11 mouse cellular contexts compared by ENCODE assay signal in genomic region chr14:93416752-93417151, GRCm38 (mm10).
DNase-seq lines count a peak whose midpoint lies in the region; ATAC-seq and TF ChIP-seq lines count a peak whose summit lies in the region.
"Had no signal": no experiment of that assay in that cellular context is flagged by ENCODE, and none has a peak within 500 bp of the region (broad histone marks: within the 10 kb centered on the region; RNA-seq: fewer than 3 reads in every experiment).

No protein-coding gene starts in this region.

- H3K4me3 ChIP-seq in hindbrain, embryonic 15.5 days, result no peak overlapping the region
- no peak overlapping the region for H3K4me3 ChIP-seq in lung, adult 2 months (replicated peaks; ENCODE audit: extremely low read depth, low read depth, low read length)
- H3K4me3 ChIP-seq in liver, embryonic 11.5 days (ENCODE audit: low read depth, low read length), result no peak overlapping the region
- H3K4me3 ChIP-seq: limb, embryonic 10.5 days had no signal

- no peaks in the 10 kb centered on the region for H3K27me3 ChIP-seq in hindbrain, embryonic 15.5 days
- H3K27me3 ChIP-seq in liver, embryonic 11.5 days (replicated peaks; ENCODE audit: control insufficient read depth, insufficient read depth, low read length), result no peaks in the 10 kb centered on the region

- no peaks in the 10 kb centered on the region for H3K9me3 ChIP-seq in hindbrain, embryonic 15.5 days
- H3K9me3 ChIP-seq in liver, embryonic 11.5 days (ENCODE audit: control insufficient read depth, low read length), result no peaks in the 10 kb centered on the region
- H3K9me3 ChIP-seq: limb, embryonic 10.5 days had no signal

- H3K4me2 ChIP-seq in hindbrain, embryonic 15.5 days, result no peak overlapping the region
- H3K4me2 ChIP-seq in liver, embryonic 11.5 days, result no peak overlapping the region

- DNase-seq in cerebellum, adult 11 months, result peak; percentile 8
- peak; percentile 24 for DNase-seq in cerebellum, adult 9-10 months
- DNase-seq in left cerebral cortex, postnatal 25 days (ENCODE audit: low spot score in 2 of 2), result peak; percentile 9 to 25
- DNase-seq in lung, adult 2 months, result no peak
- no peak for DNase-seq in adrenal gland, postnatal 36 days
- DNase-seq in urinary bladder, adult 18-20 months (ENCODE audit: low spot score in 2 of 2), result no peak
- no peak for DNase-seq in liver, embryonic 11.5 days (ENCODE audit: low spot score)
- DNase-seq: lung, postnatal 14 days had no signal

- intact Hi-C loops in left cerebral cortex, postnatal 25 days (cut with DNase I), result no loop called here

- no peak for TF ChIP-seq CTCF in lung, adult 2 months (IDR thresholded peaks at IDR 0.05; ENCODE audit: insufficient read depth, low read length)

- H3K4me1 ChIP-seq in hindbrain, embryonic 15.5 days (replicated peaks), result no peaks in the 10 kb centered on the region; the same call in 1 of the 2 replicates
- no peaks in the 10 kb centered on the region for H3K4me1 ChIP-seq in lung, adult 2 months (ENCODE audit: control insufficient read depth, insufficient read depth, low read length)
- no peaks in the 10 kb centered on the region for H3K4me1 ChIP-seq in liver, embryonic 11.5 days (replicated peaks; ENCODE audit: control insufficient read depth, insufficient read depth, low read length)
- H3K4me1 ChIP-seq: limb, embryonic 10.5 days had no signal

- H3K36me3 ChIP-seq in hindbrain, embryonic 15.5 days, result no peaks in the 10 kb centered on the region
- H3K36me3 ChIP-seq in liver, embryonic 11.5 days (ENCODE audit: control insufficient read depth, insufficient read depth, low read length), result no peaks in the 10 kb centered on the region
- H3K36me3 ChIP-seq: G1E; limb, embryonic 10.5 days had no signal

- peak; percentile 51; the same call in 1 of the 2 replicates for ATAC-seq in hindbrain, embryonic 15.5 days (ENCODE audit: low FRiP score, low read depth)
- no peak for ATAC-seq in liver, embryonic 11.5 days (replicated peaks; ENCODE audit: low FRiP score)

- 28% methylated on average over 3 of the region's 3 CpGs for WGBS in hindbrain, embryonic 15.5 days
- 63% methylated on average over 3 of the region's 3 CpGs for WGBS in lung, adult 2 months
- WGBS in liver, embryonic 11.5 days, result 57% methylated on average over 3 of the region's 3 CpGs

- no peak for TF ChIP-seq POLR2A in lung, adult 2 months (IDR thresholded peaks at IDR 0.05; ENCODE audit: borderline replicate concordance, extremely low read depth, low read depth, low read length)

- no peak overlapping the region; the same call in 1 of the 2 replicates for H3K27ac ChIP-seq in hindbrain, embryonic 15.5 days (replicated peaks)
- no peak overlapping the region for H3K27ac ChIP-seq in liver, embryonic 11.5 days (ENCODE audit: low read depth, low read length)
- H3K27ac ChIP-seq: limb, embryonic 10.5 days had no signal

- H3K9ac ChIP-seq in hindbrain, embryonic 15.5 days, result no peak overlapping the region
- no peak overlapping the region for H3K9ac ChIP-seq in liver, embryonic 11.5 days (ENCODE audit: low read depth, low read length)

Comparison
In these comparisons a context has a peak if more than half of its experiments do, and no peak if none do; other contexts are left out.
1. DNase-seq: peak in cerebellum, adult 11 months (single experiment), cerebellum, adult 9-10 months (single experiment) and left cerebral cortex, postnatal 25 days (2 of 2); none in lung, adult 2 months (single experiment), adrenal gland, postnatal 36 days (0 of 2), urinary bladder, adult 18-20 months (0 of 2) and liver, embryonic 11.5 days (single experiment).